Mouse (Mus musculus) granulocyte monocyte progenitor cell, adult 5-6 weeks (primary cell): Measurements from ENCODE around the gene Taf5. TPM values are rescaled to one million over a fixed set of nuclear protein-coding genes. Genes with fewer than 3 reads are reported as not detected.

Source experiments
- ATAC-seq: replicated peaks from 2 replicates; pipeline ENCODE4 v1.8.0; 2016; ENCODE audit warnings: mild to moderate bottlenecking, moderate TSS enrichment, inconsistent platforms; ENCODE audit not compliant: poor library complexity, severe bottlenecking
- total RNA-seq, 2 experiments: library from RNA; stranded (forward) in 1 of 2; stranded (reverse) in 1 of 2; fragments of 200-712, 200-1000 nt in 1 of 2; fragments of >200 nt in 1 of 2; fragmentation: Nextera tagmentation in 1 of 2; gene quantifications; 2 replicates each; pipeline ENCODE4 v1.2.3; 2014 to 2017

Taf5 gene
- total RNA-seq (2014; fragmentation: Nextera tagmentation): 6.3 and 9.9 TPM in 2 replicates
- total RNA-seq (2017): 25.3 and 27.4 TPM in 2 replicates

DNA sequence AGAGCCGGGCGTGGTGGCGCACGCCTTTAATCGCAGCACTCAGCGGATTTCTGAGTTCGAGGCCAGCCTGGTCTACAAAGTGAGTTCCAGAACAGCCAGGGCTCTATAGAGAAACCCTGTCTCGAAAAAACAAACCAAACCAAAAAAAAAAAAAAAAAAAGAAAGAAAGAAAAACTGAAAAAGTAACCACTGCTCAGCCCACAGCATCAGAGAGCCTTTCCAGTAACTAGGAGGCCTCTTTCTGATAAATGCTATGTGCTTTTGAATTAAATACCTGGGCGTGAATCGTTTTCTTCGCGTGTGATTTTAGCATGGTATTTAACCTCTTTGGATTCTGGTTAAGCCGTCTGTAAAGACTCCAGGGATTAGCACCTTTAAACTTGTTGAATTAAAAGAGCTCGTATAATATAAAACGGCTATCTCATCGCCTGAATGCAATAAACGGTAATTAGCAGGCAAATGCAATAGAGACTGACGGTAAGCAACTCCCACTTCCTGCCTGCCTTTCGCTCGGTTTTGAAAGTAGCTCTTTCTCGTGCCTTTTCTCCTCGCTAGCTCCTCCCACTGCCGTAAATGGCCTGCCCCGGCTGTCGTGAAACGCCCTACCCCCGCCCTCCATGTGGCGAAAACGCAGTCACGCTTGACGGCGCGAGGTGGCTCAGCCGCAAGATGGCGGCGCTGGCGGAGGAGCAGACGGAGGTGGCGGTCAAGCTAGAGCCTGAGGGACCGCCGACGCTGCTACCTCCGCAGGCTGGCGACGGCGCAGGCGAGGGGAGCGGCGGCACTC is at the start of gene Taf5:
Taf5 (plus strand) TSS at position 651 of the 787 bp plus-strand sequence.
- peak; percentile 94 for ATAC-seq

- ATAC-seq: no peak
Measured at GRCm38 (mm10) chr19:47017831-47018230, 49.7 kb upstream of the Taf5 start.

GRCm38 (mm10) chr19:47018330-47018729 is 49.2 kb upstream of the Taf5 start:
- ATAC-seq: no peak

GRCm38 (mm10) chr19:47019326-47019725 is 48.2 kb upstream of the Taf5 start:
- ATAC-seq: no peak

DNA sequence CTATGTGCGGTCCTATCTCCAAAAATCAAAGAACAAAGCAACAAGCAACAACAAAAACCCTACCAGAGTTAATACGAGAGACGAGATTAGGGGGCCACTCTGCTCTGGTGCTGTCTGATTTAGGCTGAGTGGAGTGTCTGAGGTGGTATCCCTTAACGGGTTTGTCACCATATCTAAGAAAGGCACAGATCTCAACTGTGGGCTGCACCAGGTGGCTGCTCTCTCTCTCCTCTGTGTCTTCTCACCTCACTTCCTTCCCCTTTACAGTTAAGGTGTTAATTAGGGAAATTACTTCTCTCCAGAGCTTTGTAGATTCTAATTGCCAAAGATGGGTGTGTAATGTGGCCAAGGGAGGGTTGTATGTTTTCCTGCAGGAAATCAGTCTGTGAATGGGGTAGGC is 44.8 kb upstream of the Taf5 start:
- ATAC-seq: no peak

- ATAC-seq: no peak
Measured at GRCm38 (mm10) chr19:47023546-47023945, 44.0 kb upstream of the Taf5 start.

- ATAC-seq: no peak
Measured at GRCm38 (mm10) chr19:47024954-47025353, 42.6 kb upstream of the Taf5 start.

DNA sequence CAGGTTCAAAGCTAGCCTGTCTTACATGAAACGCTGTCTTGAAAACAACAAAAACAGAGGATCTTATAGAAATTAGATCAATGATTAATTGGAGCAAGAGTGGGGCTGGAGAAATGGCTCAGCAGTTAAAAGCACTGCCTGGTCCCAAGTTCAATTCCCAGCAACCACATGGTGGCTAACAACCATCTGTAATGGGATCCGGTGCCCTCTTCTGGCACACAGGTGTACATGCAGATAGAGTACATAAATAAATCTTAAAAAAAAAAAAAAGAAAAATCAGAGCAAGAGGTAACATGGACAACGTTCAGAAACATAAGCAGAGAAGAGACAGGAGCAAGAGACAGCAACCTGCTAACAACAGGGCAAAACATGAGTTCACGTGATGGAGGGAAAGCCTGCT is 41.0 kb upstream of the Taf5 start:
- no peak for ATAC-seq

DNA sequence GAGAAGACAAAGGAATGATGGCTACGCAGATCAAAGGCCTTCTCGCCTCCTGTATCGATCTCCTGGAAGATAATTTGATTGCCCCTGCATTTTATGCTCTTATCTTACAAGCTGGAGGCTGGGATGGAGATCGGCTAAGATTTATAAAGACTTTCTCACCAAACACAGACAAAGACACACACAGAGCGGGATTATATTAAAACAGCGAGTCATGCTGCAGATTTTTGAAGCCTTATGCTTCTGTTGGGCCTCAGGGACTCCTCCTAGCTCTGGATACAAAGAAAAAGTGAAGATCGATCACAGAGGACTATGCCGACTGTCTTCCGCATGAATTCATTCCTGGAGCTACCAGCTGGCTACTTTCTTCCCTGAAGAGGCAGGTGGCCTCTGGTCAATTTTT is 37.8 kb upstream of the Taf5 start:
- ATAC-seq: no peak

GRCm38 (mm10) chr19:47031770-47032169 is 35.8 kb upstream of the Taf5 start:
- ATAC-seq: no peak

DNA sequence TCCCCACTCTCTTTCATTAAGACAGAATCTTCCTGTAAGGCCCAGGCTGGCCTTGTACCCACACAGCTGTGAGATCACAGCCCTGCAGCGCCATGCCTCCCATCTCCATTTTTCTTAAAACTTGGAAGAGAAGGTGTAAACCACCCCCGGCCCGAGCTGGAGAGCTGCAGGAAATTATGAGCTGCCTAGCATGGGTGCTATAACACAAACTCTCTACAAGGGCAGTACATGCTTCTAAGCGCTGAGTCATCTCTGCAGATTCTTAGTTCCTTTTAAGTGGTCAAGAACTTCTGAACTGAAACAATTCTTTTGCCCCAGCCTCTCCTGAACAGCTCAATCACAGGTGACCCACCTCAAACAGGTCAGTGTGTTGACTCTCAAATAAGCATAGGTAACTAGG is 32.6 kb upstream of the Taf5 start:
- no peak for ATAC-seq

DNA sequence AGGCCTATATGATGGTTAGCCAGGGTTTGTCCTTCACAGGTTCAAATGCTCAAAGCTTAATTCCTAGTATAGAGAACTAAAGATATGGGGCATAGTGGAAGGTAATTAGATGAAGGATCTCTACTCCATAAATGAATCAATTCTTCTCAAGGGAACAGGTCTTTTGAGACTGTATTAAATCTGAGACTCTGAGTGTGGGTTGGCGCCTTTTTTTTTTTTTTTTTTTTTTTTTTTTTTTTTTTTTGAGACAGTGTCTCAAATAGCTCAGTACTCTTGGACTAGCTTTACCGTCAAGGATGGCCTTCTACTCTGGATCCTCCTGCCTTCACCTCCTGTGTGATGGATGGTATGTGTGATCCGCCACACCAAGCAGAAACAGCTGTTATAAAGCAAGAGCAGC is 30.9 kb upstream of the Taf5 start:
- ATAC-seq: no peak

GRCm38 (mm10) chr19:47040720-47041473 is 26.6 kb upstream of the Taf5 start:
- ATAC-seq: no peak

GRCm38 (mm10) chr19:47043608-47044007 is 23.9 kb upstream of the Taf5 start:
- ATAC-seq: no peak

- ATAC-seq: no peak
Measured at GRCm38 (mm10) chr19:47046343-47046742, 21.2 kb upstream of the Taf5 start.

DNA sequence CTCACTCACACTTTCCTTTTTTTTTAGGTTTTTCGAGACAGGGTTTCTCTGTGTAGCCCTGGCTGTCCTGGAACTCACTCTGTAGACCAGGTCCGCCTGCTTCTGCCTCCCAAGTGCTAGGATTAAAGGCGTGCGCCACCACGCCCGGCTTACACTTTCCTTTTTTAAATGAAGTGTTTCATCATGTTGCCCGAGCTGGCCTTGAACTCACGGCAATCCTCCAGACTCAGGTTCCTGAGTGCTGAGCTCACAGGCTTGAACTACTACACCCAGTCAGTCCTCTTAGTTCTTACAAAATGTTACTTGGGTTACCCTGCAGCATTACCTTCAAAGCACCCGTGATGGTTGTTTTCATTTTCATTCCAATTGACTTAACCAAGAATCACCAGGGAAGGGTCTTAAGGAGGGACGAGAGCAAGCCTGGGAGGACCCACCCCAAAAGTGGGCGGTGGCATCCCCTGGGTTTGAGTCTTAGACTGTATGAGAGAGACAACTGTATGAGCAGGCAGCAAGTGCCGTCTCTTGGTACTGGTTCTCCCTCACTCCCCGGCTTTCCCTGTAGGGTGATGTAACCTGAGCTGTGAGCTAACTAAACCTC is 20.2 kb upstream of the Taf5 start:
- ATAC-seq: no peak

DNA sequence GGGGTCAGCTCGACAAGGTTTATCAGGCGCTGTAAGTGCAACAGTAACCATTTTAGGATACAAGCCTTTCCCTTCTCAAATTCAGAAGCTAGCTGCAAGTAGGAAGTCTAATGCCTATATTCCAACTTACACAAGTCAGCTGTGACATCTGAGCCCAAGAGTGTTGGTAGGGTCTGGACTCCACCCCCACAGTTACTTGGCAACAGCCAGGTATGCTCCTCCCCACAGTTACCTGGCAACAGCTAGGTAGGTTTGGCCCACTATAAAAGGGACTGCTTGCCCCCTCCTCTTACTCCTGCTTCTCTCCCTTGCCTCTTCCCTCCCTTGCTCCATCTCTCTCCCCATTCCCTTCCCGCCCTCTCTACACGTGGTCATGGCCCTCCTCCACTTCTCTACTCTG is 18.5 kb upstream of the Taf5 start:
- ATAC-seq: no peak

GRCm38 (mm10) chr19:47049840-47050239 is 17.7 kb upstream of the Taf5 start:
- no peak for ATAC-seq

GRCm38 (mm10) chr19:47050271-47051032 is 17.1 kb upstream of the Taf5 start, which contains the start of gene Pcgf6:
Gene Pcgf6, minus strand, starts transcription at chr19:47050906.
- peak; percentile 84 for ATAC-seq

- no peak for ATAC-seq
Measured at GRCm38 (mm10) chr19:47052927-47053326, 14.6 kb upstream of the Taf5 start.
